Mouse (Mus musculus) Patski (cell line): Measurements from ENCODE around the gene Sppl2b. TPM values are rescaled to one million over a fixed set of nuclear protein-coding genes. Genes with fewer than 3 reads are reported as not detected.

Experiments
- ATAC-seq: fragments of 100-300 bp; one replicate; pipeline ENCODE4 v1.8.0; 2021
- CTCF ChIA-PET: fragments of 350-600 bp; sonication (Branson Sonifier 250); formaldehyde crosslinking; loops from one replicate; lab custom pipeline; 2022; ENCODE audit warnings: inconsistent platforms; lab: Charles Lee
- POLR2A ChIA-PET: fragments of 350-600 bp; sonication (Branson Sonifier 250); formaldehyde crosslinking; loops from one replicate; lab custom pipeline; 2022; ENCODE audit warnings: antibody characterized with exemption, inconsistent platforms; lab: Charles Lee
- DNase-seq: peaks from one replicate; pipeline ENCODE4 v3.0.0-alpha.2; 2011; ENCODE audit warnings: low read depth, low spot score
- H3K27me3 ChIP-seq: fragments of 371-371 bp; one replicate; pipeline ENCODE4 v1.5.1; 2021
- CTCF ChIP-seq: fragments of 100-300 bp; IDR thresholded peaks from one replicate; pipeline ENCODE4 v1.5.1; 2021
- in situ Hi-C: fragments of 300-500 bp; cut with MboI; formaldehyde crosslinking; loops from 3 replicates; pipeline ENCODE4 v1.11.1; 2018; ENCODE audit warnings: low pct_unique_long_range_greater_than_20kb, mixed read lengths
- polyA plus RNA-seq: library from polyadenylated mRNA; unstranded; gene quantifications from one replicate; pipeline ENCODE4 v1.2.3, GENCODE M21; 2021

The Sppl2b gene
- polyA plus RNA-seq, 1 experiment from 2014 or later, result 36.8 TPM

DNA sequence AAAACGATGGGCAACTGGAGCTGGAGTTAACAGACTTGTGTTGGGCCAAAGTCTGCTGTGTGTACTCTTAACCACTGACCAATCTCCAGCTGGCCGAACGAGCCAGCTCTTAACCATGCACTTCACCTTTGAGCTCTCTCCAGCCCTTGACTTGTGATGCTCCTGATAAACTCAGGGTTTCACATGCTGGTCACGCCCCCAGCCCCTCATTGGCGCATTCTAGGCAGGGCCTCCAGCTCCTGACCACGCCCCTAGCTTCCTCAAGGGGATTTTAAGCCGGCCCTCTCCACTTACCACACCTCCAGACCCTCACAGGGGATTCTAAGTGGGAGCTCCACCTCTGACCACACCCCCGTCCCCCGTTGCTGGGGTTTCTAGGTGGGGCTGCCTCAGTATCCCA lies 23.9 kb upstream of the Sppl2b start:
- in situ Hi-C loops, result no loop called here
- no peaks in the 10 kb centered on the region for H3K27me3 ChIP-seq
- ATAC-seq (no peak), DNase-seq (no peak)
- no peak for TF ChIP-seq CTCF
- ChIA-PET CTCF (interaction anchor here (1.1 to 1.8 kb wide), 4 partner anchors 17 to 73 kb away, joined by 3 to 4 read pairs (median 4); no protein-coding TSS in a partner anchor), POLR2A (interaction anchor here (1.8 kb wide), 1 partner anchor 27 kb away, joined by 8 read pairs; no protein-coding TSS in a partner anchor)

DNA sequence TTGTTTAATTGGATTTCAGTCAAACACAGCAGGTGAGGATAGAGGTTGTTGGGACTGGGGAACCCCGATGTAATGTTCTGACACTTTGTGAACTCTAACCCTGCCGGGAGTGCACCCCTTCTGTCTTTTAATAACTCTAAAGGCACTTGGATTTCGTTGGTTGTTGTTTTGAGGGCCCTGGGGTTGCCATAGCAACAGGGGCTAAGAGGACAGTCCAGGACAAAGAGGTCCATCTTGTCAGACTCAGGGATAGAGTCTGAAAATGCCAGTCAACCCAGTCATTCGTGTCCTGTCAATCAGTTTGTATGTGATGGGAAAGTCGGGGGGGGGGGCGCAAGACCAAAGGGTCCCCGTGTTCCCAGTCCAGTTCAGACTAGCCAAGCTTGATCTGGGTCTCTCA lies 22.3 kb upstream of the Sppl2b start:
- no peaks in the 10 kb centered on the region for H3K27me3 ChIP-seq
- no peak for DNase-seq
- no peak for ATAC-seq
- CTCF ChIA-PET, result interaction anchor here (1.8 kb wide), 1 partner anchor 42 kb away, joined by 4 read pairs; no protein-coding TSS in a partner anchor
- no peak for TF ChIP-seq CTCF
- POLR2A ChIA-PET, result no interaction called here
- in situ Hi-C loops, result no loop called here

DNA sequence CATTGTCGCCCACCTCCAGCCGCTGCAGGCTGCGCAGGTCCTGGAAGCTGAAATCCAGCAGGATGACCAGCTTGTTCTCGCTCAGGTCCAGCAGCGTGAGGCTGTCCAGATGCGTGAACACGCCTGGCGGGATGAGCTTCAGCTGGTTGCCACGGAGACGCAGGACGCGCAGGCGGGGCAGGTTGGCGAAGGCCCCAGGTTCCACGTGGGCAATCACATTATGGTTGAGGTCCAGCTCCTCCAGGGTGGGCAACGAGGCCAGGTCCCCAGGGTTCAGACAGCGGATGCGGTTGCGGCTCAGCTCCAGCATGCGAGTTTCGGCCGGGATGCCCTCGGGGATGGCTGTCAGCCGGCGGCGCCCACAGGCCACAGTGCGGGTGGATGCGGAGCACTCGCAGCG lies 19.5 kb upstream of the Sppl2b start:
- POLR2A ChIA-PET, result interaction anchor here (0.9 to 1.3 kb wide), 2 partner anchors 9 to 10 kb away, joined by 3 to 4 read pairs; no protein-coding TSS in a partner anchor
- no peaks in the 10 kb centered on the region for H3K27me3 ChIP-seq
- ATAC-seq (no peak), DNase-seq (no peak)
- CTCF ChIA-PET, result interaction anchor here (1.4 kb wide), 1 partner anchor 46 kb away, joined by 4 read pairs; no protein-coding TSS in a partner anchor
- in situ Hi-C loops, result no loop called here
- TF ChIP-seq CTCF, result no peak

DNA sequence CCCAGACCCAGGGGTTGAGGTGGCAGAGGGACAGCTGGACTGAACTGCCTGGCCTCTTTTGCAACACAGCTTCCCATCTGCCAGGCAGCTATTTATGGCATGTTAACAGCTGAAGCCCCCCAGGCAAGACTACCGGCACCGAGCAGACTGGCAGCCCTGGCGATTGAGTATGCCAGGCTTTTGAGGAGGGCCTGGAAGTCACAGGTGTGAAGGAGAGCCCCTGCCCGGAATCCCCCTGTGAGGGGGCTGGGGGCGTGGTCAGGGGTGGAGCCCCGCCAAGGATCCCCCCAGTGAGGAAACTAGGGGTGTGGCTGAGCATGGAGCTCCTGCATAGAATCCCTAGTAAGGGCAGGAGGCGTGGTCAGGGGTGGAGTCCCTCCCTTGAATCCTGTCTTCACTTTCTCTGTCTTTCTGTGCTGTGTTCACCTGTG lies 18.1 kb upstream of the Sppl2b start:
- TF ChIP-seq CTCF, result no peak
- in situ Hi-C loops, result no loop called here

DNA sequence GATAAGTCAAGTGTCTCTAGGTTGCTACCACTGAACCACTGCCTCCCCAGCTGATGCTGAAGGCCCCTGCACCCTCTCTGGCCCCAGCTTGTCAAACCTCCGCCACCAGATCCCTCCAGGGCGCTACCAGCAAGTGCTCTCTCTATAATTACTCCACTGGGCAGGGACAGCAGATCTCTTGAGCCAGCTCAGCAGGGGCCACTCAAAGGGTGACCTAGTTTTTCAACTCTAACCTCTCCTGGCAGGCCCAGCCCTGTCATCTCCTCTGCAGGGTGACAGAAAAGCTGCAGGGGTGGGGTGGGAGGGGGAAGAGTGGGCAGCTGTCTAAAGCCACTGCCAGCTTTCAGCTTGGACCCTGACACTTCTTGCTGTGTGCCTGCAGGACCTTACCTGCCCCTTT lies 17.2 kb upstream of the Sppl2b start:
- in situ Hi-C loops, result no loop called here
- POLR2A ChIA-PET, result no interaction called here
- no peak for ATAC-seq
- no peak for DNase-seq
- TF ChIP-seq CTCF, result no peak
- CTCF ChIA-PET, result no interaction called here
- H3K27me3 ChIP-seq, result peaks cover 7% of the 10 kb centered on the region

More for the DNA sequence above, 18.1 kb upstream of the Sppl2b start:
- ATAC-seq (no peak), DNase-seq (no peak)
- ChIA-PET CTCF (no interaction called here), POLR2A (interaction anchor here (0.6 to 1.3 kb wide), 2 partner anchors 10 to 23 kb away, joined by 3 read pairs; no protein-coding TSS in a partner anchor)
- H3K27me3 ChIP-seq, result peaks cover 3% of the 10 kb centered on the region

DNA sequence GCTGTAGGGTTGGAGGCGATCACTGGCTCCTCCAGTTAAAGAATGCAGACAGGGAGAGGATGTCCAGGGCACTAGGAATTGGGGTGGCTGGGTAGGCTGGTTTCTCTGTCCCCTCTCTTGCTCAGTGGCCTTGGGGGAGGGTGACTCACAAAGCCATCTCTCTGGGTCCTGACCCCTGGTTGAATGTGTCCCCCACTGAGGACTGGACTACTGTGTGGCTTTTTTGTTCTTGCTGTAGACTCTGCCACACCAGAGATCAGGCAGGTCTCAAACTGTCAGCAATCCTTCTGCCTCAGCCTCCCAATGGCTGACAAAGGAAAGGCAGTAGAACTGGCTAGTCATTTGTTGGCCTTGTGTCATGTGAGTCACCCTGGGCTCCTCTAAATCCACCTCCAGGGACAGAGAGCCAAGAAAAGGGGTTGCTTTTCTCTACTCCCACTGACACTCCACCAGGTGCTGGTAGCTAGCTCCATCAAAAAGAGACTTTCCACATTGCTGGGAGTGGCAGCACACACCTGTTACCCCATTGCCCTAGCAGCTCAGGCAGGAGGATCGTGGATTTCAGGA lies 16.6 kb upstream of the Sppl2b start:
- CTCF ChIA-PET, result no interaction called here
- peaks cover 13% of the 10 kb centered on the region for H3K27me3 ChIP-seq
- DNase-seq, result no peak
- in situ Hi-C loops, result no loop called here
- TF ChIP-seq CTCF, result no peak
- ATAC-seq, result no peak
- POLR2A ChIA-PET, result no interaction called here

DNA sequence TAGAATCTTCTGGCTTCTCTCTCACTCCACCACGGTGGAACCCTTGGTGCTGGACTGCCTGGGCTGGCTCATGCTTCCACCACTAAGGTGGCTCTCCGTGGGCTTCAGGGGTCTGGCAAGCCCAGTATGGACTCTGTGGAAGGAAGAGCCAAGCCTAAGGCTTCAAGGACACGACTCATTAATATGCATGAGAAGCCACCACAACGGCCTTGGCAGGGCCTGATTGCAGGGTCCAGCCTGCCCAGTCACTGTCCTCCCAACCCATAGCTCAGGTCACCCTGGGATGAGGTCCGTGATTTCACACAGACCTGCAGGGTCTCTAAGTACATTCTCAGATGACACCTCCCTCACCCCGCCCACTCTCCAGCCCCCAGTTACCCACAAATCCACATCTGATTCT lies 15.2 kb upstream of the Sppl2b start:
- peaks cover 25% of the 10 kb centered on the region for H3K27me3 ChIP-seq
- ChIA-PET POLR2A (no interaction called here), CTCF (no interaction called here)
- no peak for TF ChIP-seq CTCF
- in situ Hi-C loops, result no loop called here
- DNase-seq (no peak), ATAC-seq (no peak)

DNA sequence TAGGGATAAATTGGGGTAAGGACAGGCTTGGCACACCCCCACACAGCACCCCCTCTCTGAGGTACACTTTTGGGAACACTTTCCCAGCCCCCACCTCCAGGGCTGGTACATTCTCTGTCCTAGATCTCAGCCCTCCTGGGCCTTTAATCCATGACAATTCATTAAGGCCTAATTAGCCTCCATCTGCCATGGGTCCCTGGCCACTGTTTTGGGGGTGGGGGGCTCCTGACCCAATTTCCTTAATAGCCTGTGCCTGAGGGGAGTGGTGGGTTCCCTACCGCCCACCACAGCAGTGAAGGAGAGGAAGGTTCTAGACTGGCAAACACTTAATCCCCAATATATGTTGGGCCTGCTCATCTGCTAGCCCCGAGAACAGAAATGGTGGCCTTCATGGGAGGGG lies 13.4 kb upstream of the Sppl2b start:
- POLR2A ChIA-PET, result no interaction called here
- DNase-seq (no peak), ATAC-seq (no peak)
- TF ChIP-seq CTCF, result no peak
- CTCF ChIA-PET, result interaction anchor here (1.4 kb wide), 1 partner anchor 14 kb away, joined by 4 read pairs; no protein-coding TSS in a partner anchor
- H3K27me3 ChIP-seq, result peaks cover 27% of the 10 kb centered on the region
- in situ Hi-C loops, result no loop called here

DNA sequence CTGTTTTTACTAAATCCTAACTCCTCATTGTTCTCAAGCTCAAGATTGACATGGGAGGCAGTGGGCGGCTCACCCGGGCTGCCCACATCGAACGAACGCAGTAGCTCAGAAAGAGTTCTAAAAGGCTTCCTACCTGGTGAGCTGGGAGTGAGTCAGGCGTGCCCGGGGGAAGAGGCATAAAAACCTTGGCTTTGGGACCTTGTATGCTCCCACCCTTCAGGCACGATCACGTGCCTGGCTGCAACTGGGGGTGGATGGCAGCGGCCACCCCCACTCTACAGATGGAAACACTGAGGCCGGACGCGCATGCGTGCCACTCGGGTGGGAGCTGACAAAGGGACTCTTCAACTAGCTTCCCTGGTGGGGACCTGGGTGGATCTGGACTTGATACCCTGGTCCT lies 12.7 kb upstream of the Sppl2b start:
- CTCF ChIA-PET, result interaction anchor here (1.4 kb wide), 1 partner anchor 14 kb away, joined by 4 read pairs; no protein-coding TSS in a partner anchor
- DNase-seq (no peak), ATAC-seq (no peak)
- in situ Hi-C loops, result no loop called here
- H3K27me3 ChIP-seq, result peaks cover 27% of the 10 kb centered on the region
- POLR2A ChIA-PET, result interaction anchor here (0.6 kb wide), 1 partner anchor 15 kb away, joined by 3 read pairs; no protein-coding TSS in a partner anchor
- no peak for TF ChIP-seq CTCF

DNA sequence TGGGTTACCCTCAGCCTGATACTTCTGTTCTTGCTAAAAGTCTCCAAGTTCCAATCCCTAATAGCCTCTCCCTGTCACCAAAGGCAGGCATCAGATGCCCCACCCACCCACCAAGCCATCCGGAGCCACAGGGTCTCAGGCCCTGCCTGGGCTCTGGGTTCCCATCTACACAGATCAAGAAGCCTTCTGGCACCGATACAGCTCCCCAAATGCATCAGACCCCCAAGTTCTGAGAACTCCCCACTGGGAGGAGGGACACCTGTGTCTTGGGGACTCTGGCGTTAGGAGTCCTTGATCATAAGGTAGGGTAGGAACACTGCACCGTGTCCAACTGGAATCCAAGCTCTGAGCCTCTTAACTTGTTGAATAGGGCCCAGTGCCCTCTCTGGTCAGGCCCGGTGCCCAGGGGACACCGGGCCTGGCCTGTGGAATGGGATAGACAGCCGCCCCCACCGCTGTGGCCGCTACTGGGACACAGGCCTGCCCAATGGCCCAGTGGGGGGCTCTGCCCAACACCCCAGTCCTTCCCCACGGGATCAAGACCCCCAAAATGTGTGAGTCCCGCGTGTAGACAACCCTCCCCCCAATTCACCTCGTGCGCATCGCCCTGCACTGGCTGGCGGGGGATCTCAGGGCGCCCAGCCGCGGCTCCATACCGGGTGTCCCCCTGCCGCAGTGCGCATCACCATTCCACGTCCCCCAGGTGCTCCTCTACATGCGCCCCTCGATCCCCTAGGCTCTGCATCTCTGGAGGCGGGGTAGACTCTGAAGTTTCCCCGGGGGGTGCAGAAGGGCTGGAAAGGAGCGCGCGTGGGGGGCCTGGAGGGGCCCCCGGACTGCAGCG lies 11.8 kb upstream of the Sppl2b start:
- POLR2A ChIA-PET, result interaction anchor here (0.6 kb wide), 1 partner anchor 16 kb away, joined by 3 read pairs; no protein-coding TSS in a partner anchor
- CTCF ChIA-PET, result interaction anchor here (1.4 kb wide), 1 partner anchor 15 kb away, joined by 4 read pairs; no protein-coding TSS in a partner anchor
- in situ Hi-C loops, result no loop called here
- peaks cover 27% of the 10 kb centered on the region for H3K27me3 ChIP-seq
- ATAC-seq, result peak; percentile 6
- TF ChIP-seq CTCF, result no peak
- no peak for DNase-seq
